In the genomic region with DNA sequence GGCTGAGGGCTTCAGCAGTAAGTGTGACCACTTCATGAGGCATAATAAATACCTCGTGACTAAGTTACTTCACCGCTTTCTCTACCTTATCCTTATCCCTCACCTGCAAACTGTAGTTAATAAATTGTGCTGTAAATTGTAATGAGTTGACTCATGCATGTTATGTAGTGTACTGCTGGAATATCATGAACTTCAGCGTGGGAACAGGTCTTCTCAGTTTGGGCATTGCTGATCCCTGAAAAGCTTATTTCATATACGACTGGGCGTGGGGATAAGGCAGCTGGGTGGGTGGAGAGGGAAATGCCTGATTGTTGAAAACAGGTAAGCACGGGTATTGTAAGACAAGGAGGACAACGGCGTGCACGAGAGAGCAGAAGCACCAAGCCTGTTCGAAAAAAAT, we compare ENCODE assay signal across 9 mouse cellular contexts. TPM values are rescaled to one million over a fixed set of nuclear protein-coding genes. Genes with fewer than 3 reads are reported as not detected.
A peak's percentile ranks its signal among the peaks of the same experiment; 100 is the strongest.
DNase-seq lines count a peak whose midpoint lies in the region; ATAC-seq lines count a peak whose summit lies in the region.
"Had no signal": no experiment of that assay in that cellular context is flagged by ENCODE, and none has a peak within 500 bp of the region (broad histone marks: within the 10 kb centered on the region; RNA-seq: fewer than 3 reads in every experiment).

No protein-coding gene starts in this region.

- H3K4me1 ChIP-seq in heart, embryonic 10.5 days, result peaks cover 12% of the 10 kb centered on the region
- H3K4me1 ChIP-seq in liver, embryonic 15.5 days (replicated peaks), result peaks cover 8% of the 10 kb centered on the region

- ATAC-seq in liver, embryonic 15.5 days (ENCODE audit: insufficient read depth), result no peak

- no peak overlapping the region for H3K9ac ChIP-seq in liver, embryonic 15.5 days

- 30% methylated on average over 10 of the region's 10 CpGs for WGBS in heart, embryonic 10.5 days
- 22% methylated on average over 10 of the region's 10 CpGs for WGBS in liver, embryonic 15.5 days (ENCODE audit: insufficient replicate concordance)

- peak overlapping the region; percentile 76 for H3K4me2 ChIP-seq in liver, embryonic 15.5 days

- no peaks in the 10 kb centered on the region for H3K9me3 ChIP-seq in heart, embryonic 10.5 days
- no peaks in the 10 kb centered on the region for H3K9me3 ChIP-seq in liver, embryonic 15.5 days (replicated peaks)

- peak overlapping the region; percentile 66 for H3K4me3 ChIP-seq in heart, embryonic 10.5 days
- peak overlapping the region; percentile 58; the same call in 1 of the 2 replicates for H3K4me3 ChIP-seq in liver, embryonic 15.5 days (replicated peaks)

- H3K27me3 ChIP-seq in heart, embryonic 10.5 days (ENCODE audit: insufficient read depth, poor library complexity, severe bottlenecking), result peaks cover 43% of the 10 kb centered on the region
- H3K27me3 ChIP-seq in liver, embryonic 15.5 days, result peaks cover 34% of the 10 kb centered on the region

- no peak for DNase-seq in heart, embryonic 10.5 days (ENCODE audit: low spot score)
- no peak for DNase-seq in heart, adult 9 months (ENCODE audit: low spot score in 2 of 2)
- DNase-seq in thymus, postnatal 0 days (ENCODE audit: low spot score), result peak; percentile 9
- no peak for DNase-seq in thymus, postnatal 10 days (ENCODE audit: low spot score in 2 of 2)
- DNase-seq in ovary, postnatal 10 days (ENCODE audit: low spot score), result no peak
- no peak for DNase-seq in gastrocnemius, adult 18-20 months (ENCODE audit: low spot score)
- DNase-seq in cerebellum, adult 9-10 months, result no peak

- H3K27ac ChIP-seq in heart, embryonic 10.5 days, result no peak overlapping the region
- H3K27ac ChIP-seq in liver, embryonic 15.5 days (replicated peaks), result no peak overlapping the region

- no peaks in the 10 kb centered on the region for H3K36me3 ChIP-seq in heart, embryonic 10.5 days
- H3K36me3 ChIP-seq in liver, embryonic 15.5 days (replicated peaks), result no peaks in the 10 kb centered on the region

RNA-seq across cellular contexts. Expression of a gene that starts 0.6 kb away (rescaled TPM):
- polyA plus RNA-seq in heart, embryonic 10.5 days (2016; fragmentation: Nextera tagmentation; extraction: Ambion mirVana), result 0.10 and 0.68 TPM in 2 replicates
- polyA plus RNA-seq in thymus, postnatal 0 days (2015; fragmentation: Nextera tagmentation; extraction: Ambion mirVana), result 5.0 and 8.4 TPM in 2 replicates
- 28.1 and 35.4 TPM in 2 replicates for polyA plus RNA-seq in liver, embryonic 15.5 days (2015; fragmentation: Nextera tagmentation; extraction: Ambion mirVana)
- under 1 TPM in 1 of 2 experiments, not detected in 1; 0.05 TPM for total RNA-seq in gastrocnemius, adult 18-20 months (2021)

RNA-seq across cellular contexts. Expression of a gene that starts 2.9 kb away (rescaled TPM):
- not detected in 2 replicates for polyA plus RNA-seq in heart, embryonic 10.5 days (2016; fragmentation: Nextera tagmentation; extraction: Ambion mirVana)
- polyA plus RNA-seq in thymus, postnatal 0 days (2015; fragmentation: Nextera tagmentation; extraction: Ambion mirVana), result 2.0 and 2.1 TPM in 2 replicates
- polyA plus RNA-seq in liver, embryonic 15.5 days (2015; fragmentation: Nextera tagmentation; extraction: Ambion mirVana), result not detected in 2 replicates
- not detected for total RNA-seq in gastrocnemius, adult 18-20 months (2021)
- polyA plus RNA-seq: C2C12 had no signal

RNA-seq across cellular contexts. Expression of a gene that starts 59.6 kb away (rescaled TPM):
- polyA plus RNA-seq in heart, embryonic 10.5 days (2016; fragmentation: Nextera tagmentation; extraction: Ambion mirVana), result 0.43 and 1.3 TPM in 2 replicates
- polyA plus RNA-seq in thymus, postnatal 0 days (2015; fragmentation: Nextera tagmentation; extraction: Ambion mirVana), result not detected in 2 replicates
- polyA plus RNA-seq in liver, embryonic 15.5 days (2015; fragmentation: Nextera tagmentation; extraction: Ambion mirVana), result not detected in 2 replicates
- total RNA-seq in gastrocnemius, adult 18-20 months (2021), result not detected
- polyA plus RNA-seq: C2C12 had no signal
